18 mouse cellular contexts compared by ENCODE assay signal in genomic region chr16:48479266-48479848, GRCm38 (mm10). TPM values are rescaled to one million over a fixed set of nuclear protein-coding genes. Genes with fewer than 3 reads are reported as not detected.
DNase-seq lines count a peak whose midpoint lies in the region; ATAC-seq and TF ChIP-seq lines count a peak whose summit lies in the region.
"Had no signal": no experiment of that assay in that cellular context is flagged by ENCODE, and none has a peak within 500 bp of the region (broad histone marks: within the 10 kb centered on the region; RNA-seq: fewer than 3 reads in every experiment).

No protein-coding gene starts in this region.

- no peaks in the 10 kb centered on the region for H3K4me1 ChIP-seq in limb, embryonic 12.5 days (replicated peaks)
- no peaks in the 10 kb centered on the region for H3K4me1 ChIP-seq in limb, embryonic 10.5 days
- peaks cover 3% of the 10 kb centered on the region for H3K4me1 ChIP-seq in lung, adult 2 months (ENCODE audit: control insufficient read depth, insufficient read depth, low read length)
- H3K4me1 ChIP-seq: hindbrain, embryonic 15.5 days; liver, embryonic 13.5 days had no signal

- no peak for TF ChIP-seq POLR2A in lung, adult 2 months (IDR thresholded peaks at IDR 0.05; ENCODE audit: borderline replicate concordance, extremely low read depth, low read depth, low read length)

- no peaks in the 10 kb centered on the region for H3K36me3 ChIP-seq in limb, embryonic 12.5 days
- H3K36me3 ChIP-seq in limb, embryonic 10.5 days, result no peaks in the 10 kb centered on the region
- H3K36me3 ChIP-seq: hindbrain, embryonic 15.5 days; liver, embryonic 13.5 days; midbrain, embryonic 15.5 days; neural tube, embryonic 13.5 days had no signal

- intact Hi-C loops in gastrocnemius, postnatal 36 days (cut with DNase I), result no loop called here

- WGBS in limb, embryonic 12.5 days, result 81% methylated on average over 8 of the region's 8 CpGs
- whole genome bisulfite sequencing in limb, embryonic 10.5 days, result 81% methylated on average over 8 of the region's 8 CpGs
- 43% methylated on average over 8 of the region's 8 CpGs for WGBS in lung, adult 2 months

- ATAC-seq in limb, embryonic 12.5 days (ENCODE audit: insufficient number of reproducible peaks, insufficient read depth, low FRiP score, low TSS enrichment, low read depth), result 0 out of 2 replicates have a peak, but pooled peaks have one; percentile 20
- ATAC-seq in megakaryocyte-erythroid progenitor cell, adult 5-6 weeks (replicated peaks; ENCODE audit: low FRiP score, low TSS enrichment, poor library complexity, severe bottlenecking), result peak; percentile 68
- ATAC-seq: forebrain, postnatal 0 days; midbrain, embryonic 15.5 days had no signal

- no peaks in the 10 kb centered on the region for H3K27me3 ChIP-seq in limb, embryonic 12.5 days
- H3K27me3 ChIP-seq in limb, embryonic 10.5 days (ENCODE audit: low read depth, poor library complexity, severe bottlenecking), result no peaks in the 10 kb centered on the region
- H3K27me3 ChIP-seq: hindbrain, embryonic 15.5 days; liver, embryonic 13.5 days; midbrain, embryonic 15.5 days; neural tube, embryonic 13.5 days had no signal

- H3K9ac ChIP-seq in limb, embryonic 12.5 days (replicated peaks), result no peak overlapping the region
- H3K9ac ChIP-seq: forebrain, postnatal 0 days; hindbrain, embryonic 15.5 days; liver, embryonic 13.5 days; midbrain, embryonic 15.5 days; neural tube, embryonic 13.5 days had no signal

- H3K27ac ChIP-seq in limb, embryonic 12.5 days, result no peak overlapping the region
- no peak overlapping the region for H3K27ac ChIP-seq in limb, embryonic 10.5 days
- H3K27ac ChIP-seq: hindbrain, embryonic 15.5 days; layer of hippocampus, adult 2 months; liver, embryonic 13.5 days; midbrain, embryonic 15.5 days; neural tube, embryonic 13.5 days had no signal

- DNase-seq in limb, embryonic 10.5 days (ENCODE audit: low spot score), result no peak
- peak; percentile 85 for DNase-seq in R1 (ENCODE audit: low read depth, low spot score)
- DNase-seq in lung, adult 2 months, result peak; percentile 3
- DNase-seq in layer of hippocampus, adult 18-20 months (ENCODE audit: low spot score in 2 of 2), result no peak
- no peak for DNase-seq in gastrocnemius, postnatal 36 days
- no peak for DNase-seq in cerebellum, adult 11-12 months
- DNase-seq: cerebellum, adult 2 months; forebrain, postnatal 0 days; gastrocnemius, postnatal 25 days; kidney, adult 9 months; liver, embryonic 13.5 days had no signal

- no peak for TF ChIP-seq CTCF in lung, adult 2 months (IDR thresholded peaks at IDR 0.05; ENCODE audit: insufficient read depth, low read length)

- H3K4me3 ChIP-seq in limb, embryonic 12.5 days (replicated peaks), result no peak overlapping the region
- no peak overlapping the region for H3K4me3 ChIP-seq in limb, embryonic 10.5 days
- H3K4me3 ChIP-seq in lung, adult 2 months (replicated peaks; ENCODE audit: extremely low read depth, low read depth, low read length), result no peak overlapping the region
- H3K4me3 ChIP-seq: hindbrain, embryonic 15.5 days; layer of hippocampus, adult 2 months; liver, embryonic 13.5 days; midbrain, embryonic 15.5 days; neural tube, embryonic 13.5 days had no signal

- no peak overlapping the region for H3K4me2 ChIP-seq in limb, embryonic 12.5 days
- H3K4me2 ChIP-seq: hindbrain, embryonic 15.5 days; liver, embryonic 13.5 days; midbrain, embryonic 15.5 days; neural tube, embryonic 13.5 days had no signal

- no peaks in the 10 kb centered on the region for H3K9me3 ChIP-seq in limb, embryonic 12.5 days
- H3K9me3 ChIP-seq in limb, embryonic 10.5 days (replicated peaks), result no peaks in the 10 kb centered on the region
- H3K9me3 ChIP-seq: hindbrain, embryonic 15.5 days; liver, embryonic 13.5 days; midbrain, embryonic 15.5 days; neural tube, embryonic 13.5 days had no signal

RNA-seq across cellular contexts. Expression of gene Morc1, which starts 48.3 kb away (rescaled TPM):
- 0.06 TPM in 1 of 2 replicates, not detected in the other for polyA plus RNA-seq in limb, embryonic 12.5 days (2016; fragmentation: Nextera tagmentation; extraction: Ambion mirVana)
- not detected in 2 replicates for polyA plus RNA-seq in limb, embryonic 10.5 days (2016; fragmentation: Nextera tagmentation; extraction: Ambion mirVana)
- 0.15 TPM in 1 of 2 replicates, not detected in the other for polyA plus RNA-seq in lung, adult 2 months (2012; rRNA removed)
- not detected in 2 replicates for total RNA-seq in megakaryocyte-erythroid progenitor cell, adult 5-6 weeks (2014; fragmentation: Nextera tagmentation)
- total RNA-seq in megakaryocyte-erythroid progenitor cell, adult 5-6 weeks (2017), result not detected in 2 replicates
- total RNA-seq in layer of hippocampus, adult 18-20 months (2021), result under 1 TPM; 0.17 to 0.25 TPM
- under 1 TPM in 1 of 2 experiments, not detected in 1; 0.08 TPM for total RNA-seq in gastrocnemius, postnatal 36 days (2021)
- total RNA-seq: forebrain, postnatal 0 days had no signal
- polyA plus RNA-seq: cerebellum, adult 2 months; heart, embryonic 14.5 days; liver, embryonic 13.5 days; midbrain, embryonic 15.5 days had no signal

Comparison
In these comparisons a context has a peak if more than half of its experiments do, and no peak if none do; other contexts are left out.
1. DNase-seq: peak in R1 (single experiment) and lung, adult 2 months (single experiment); none in limb, embryonic 10.5 days (single experiment), layer of hippocampus, adult 18-20 months (0 of 2), gastrocnemius, postnatal 36 days (0 of 2) and cerebellum, adult 11-12 months (single experiment).